Mouse (Mus musculus): ENCODE results near the gene Csn3. TPM values are rescaled to one million over a fixed set of nuclear protein-coding genes. Genes with fewer than 3 reads are reported as not detected.

The Csn3 gene
- polyA plus RNA-seq (2015; fragmentation: Nextera tagmentation; extraction: Ambion mirVana): not detected in 2 replicates

- 45% methylated on average over 5 of the region's 5 CpGs for WGBS (ENCODE audit: insufficient replicate concordance)
Measured at GRCm38 (mm10) chr5:87925372-87925771, at the start of gene Csn3. Gene Csn3 (plus strand): TSS chr5:87925579.

GRCm38 (mm10) chr5:87884729-87885128 lies 40.6 kb upstream of the Csn3 start, which contains the start of gene Odam:
Gene Odam (plus strand): TSS chr5:87885029.
- no peak within 1 kb of the TSS for H3K27ac ChIP-seq (ENCODE audit: low read depth)
- 74% methylated on average over 1 of the region's 1 CpGs for WGBS (ENCODE audit: insufficient replicate concordance)
- H3K27me3 ChIP-seq (ENCODE audit: insufficient read depth, low read length): no peaks in the 10 kb centered on the region
- ATAC-seq (no peak), DNase-seq (no peak)
- TF ChIP-seq EP300 (IDR thresholded peaks at IDR 0.05; ENCODE audit: low read depth): no peak
- no peak for TF ChIP-seq CTCF (IDR thresholded peaks at IDR 0.05; ENCODE audit: low read depth)
- H3K36me3 ChIP-seq (replicated peaks; ENCODE audit: insufficient read depth, low read length): no peaks in the 10 kb centered on the region
- no peaks in the 10 kb centered on the region for H3K9me3 ChIP-seq (ENCODE audit: low read length)
- no peak within 1 kb of the TSS for H3K4me2 ChIP-seq (ENCODE audit: low read depth, low read length)
- H3K4me1 ChIP-seq (ENCODE audit: insufficient read depth): no peaks in the 10 kb centered on the region
- no peak within 1 kb of the TSS for H3K9ac ChIP-seq (replicated peaks)
- H3K4me3 ChIP-seq (ENCODE audit: low read depth, low read length): no peak within 1 kb of the TSS

More at GRCm38 (mm10) chr5:87925372-87925771, at the start of gene Csn3:
- Histone ChIP-seq H3K4me1 (ENCODE audit: insufficient read depth) (no peaks in the 10 kb centered on the region), H3K36me3 (replicated peaks; ENCODE audit: insufficient read depth, low read length) (no peaks in the 10 kb centered on the region), H3K27ac (ENCODE audit: low read depth) (no peak within 1 kb of the TSS), H3K9ac (replicated peaks) (no peak within 1 kb of the TSS), H3K9me3 (ENCODE audit: low read length) (no peaks in the 10 kb centered on the region), H3K4me2 (ENCODE audit: low read depth, low read length) (no peak within 1 kb of the TSS), H3K4me3 (ENCODE audit: low read depth, low read length) (no peak within 1 kb of the TSS), H3K27me3 (ENCODE audit: insufficient read depth, low read length) (no peaks in the 10 kb centered on the region)
- ATAC-seq (no peak), DNase-seq (no peak)
- TF ChIP-seq EP300 (IDR thresholded peaks at IDR 0.05; ENCODE audit: low read depth): no peak
- TF ChIP-seq CTCF (IDR thresholded peaks at IDR 0.05; ENCODE audit: low read depth): no peak

- 44% methylated on average over 1 of the region's 1 CpGs for whole genome bisulfite sequencing (ENCODE audit: insufficient replicate concordance)
- Histone ChIP-seq H3K27ac (ENCODE audit: low read depth) (no peak overlapping the region), H3K4me1 (ENCODE audit: insufficient read depth) (no peaks in the 10 kb centered on the region), H3K9me3 (ENCODE audit: low read length) (no peaks in the 10 kb centered on the region), H3K9ac (replicated peaks) (no peak overlapping the region), H3K36me3 (replicated peaks; ENCODE audit: insufficient read depth, low read length) (no peaks in the 10 kb centered on the region), H3K4me3 (ENCODE audit: low read depth, low read length) (no peak overlapping the region), H3K4me2 (ENCODE audit: low read depth, low read length) (no peak overlapping the region), H3K27me3 (ENCODE audit: insufficient read depth, low read length) (no peaks in the 10 kb centered on the region)
- ATAC-seq: no peak
- TF ChIP-seq CTCF (IDR thresholded peaks at IDR 0.05; ENCODE audit: low read depth) (no peak), EP300 (IDR thresholded peaks at IDR 0.05; ENCODE audit: low read depth) (no peak)
- DNase-seq: no peak
Measured at GRCm38 (mm10) chr5:87931603-87932002, 6.2 kb downstream of the Csn3 start.

- H3K4me2 ChIP-seq (ENCODE audit: low read depth, low read length): no peak overlapping the region
- H3K36me3 ChIP-seq (replicated peaks; ENCODE audit: insufficient read depth, low read length): no peaks in the 10 kb centered on the region
- no peak overlapping the region for H3K9ac ChIP-seq (replicated peaks)
- no peak overlapping the region for H3K4me3 ChIP-seq (ENCODE audit: low read depth, low read length)
- no peaks in the 10 kb centered on the region for H3K27me3 ChIP-seq (ENCODE audit: insufficient read depth, low read length)
- DNase-seq (no peak), ATAC-seq (no peak)
- 43% methylated on average over 3 of the region's 3 CpGs for WGBS (ENCODE audit: insufficient replicate concordance)
- no peak overlapping the region for H3K27ac ChIP-seq (ENCODE audit: low read depth)
- no peaks in the 10 kb centered on the region for H3K4me1 ChIP-seq (ENCODE audit: insufficient read depth)
- H3K9me3 ChIP-seq (ENCODE audit: low read length): no peaks in the 10 kb centered on the region
- no peak for TF ChIP-seq EP300 (IDR thresholded peaks at IDR 0.05; ENCODE audit: low read depth)
- TF ChIP-seq CTCF (IDR thresholded peaks at IDR 0.05; ENCODE audit: low read depth): no peak
Measured at GRCm38 (mm10) chr5:87940752-87941151, 15.4 kb downstream of the Csn3 start.

GRCm38 (mm10) chr5:87942515-87942914 lies 17.1 kb downstream of the Csn3 start:
- H3K36me3 ChIP-seq (replicated peaks; ENCODE audit: insufficient read depth, low read length): no peaks in the 10 kb centered on the region
- DNase-seq: no peak

GRCm38 (mm10) chr5:87951836-87952235 lies 26.5 kb downstream of the Csn3 start:
- H3K9ac ChIP-seq (replicated peaks): no peak overlapping the region
- no peaks in the 10 kb centered on the region for H3K4me1 ChIP-seq (ENCODE audit: insufficient read depth)
- no peak overlapping the region for H3K27ac ChIP-seq (ENCODE audit: low read depth)
- H3K27me3 ChIP-seq (ENCODE audit: insufficient read depth, low read length): no peaks in the 10 kb centered on the region
- no peaks in the 10 kb centered on the region for H3K9me3 ChIP-seq (ENCODE audit: low read length)
- TF ChIP-seq EP300 (IDR thresholded peaks at IDR 0.05; ENCODE audit: low read depth) (no peak), CTCF (IDR thresholded peaks at IDR 0.05; ENCODE audit: low read depth) (no peak)
- no peak for DNase-seq
- H3K36me3 ChIP-seq (replicated peaks; ENCODE audit: insufficient read depth, low read length): no peaks in the 10 kb centered on the region
- no peak overlapping the region for H3K4me3 ChIP-seq (ENCODE audit: low read depth, low read length)
- ATAC-seq: no peak
- no peak overlapping the region for H3K4me2 ChIP-seq (ENCODE audit: low read depth, low read length)

More at GRCm38 (mm10) chr5:87942515-87942914, 17.1 kb downstream of the Csn3 start:
- Histone ChIP-seq H3K4me1 (ENCODE audit: insufficient read depth) (no peaks in the 10 kb centered on the region), H3K9me3 (ENCODE audit: low read length) (no peaks in the 10 kb centered on the region), H3K4me2 (ENCODE audit: low read depth, low read length) (no peak overlapping the region), H3K27me3 (ENCODE audit: insufficient read depth, low read length) (no peaks in the 10 kb centered on the region), H3K9ac (replicated peaks) (no peak overlapping the region), H3K27ac (ENCODE audit: low read depth) (no peak overlapping the region), H3K4me3 (ENCODE audit: low read depth, low read length) (no peak overlapping the region)
- TF ChIP-seq EP300 (IDR thresholded peaks at IDR 0.05; ENCODE audit: low read depth): no peak
- no peak for TF ChIP-seq CTCF (IDR thresholded peaks at IDR 0.05; ENCODE audit: low read depth)
- ATAC-seq: no peak

- TF ChIP-seq EP300 (IDR thresholded peaks at IDR 0.05; ENCODE audit: low read depth) (no peak), CTCF (IDR thresholded peaks at IDR 0.05; ENCODE audit: low read depth) (no peak)
- Histone ChIP-seq H3K27me3 (ENCODE audit: insufficient read depth, low read length) (no peaks in the 10 kb centered on the region), H3K4me3 (ENCODE audit: low read depth, low read length) (no peak within 1 kb of the TSS), H3K4me1 (ENCODE audit: insufficient read depth) (no peaks in the 10 kb centered on the region), H3K36me3 (replicated peaks; ENCODE audit: insufficient read depth, low read length) (no peaks in the 10 kb centered on the region), H3K4me2 (ENCODE audit: low read depth, low read length) (no peak within 1 kb of the TSS), H3K9me3 (ENCODE audit: low read length) (no peaks in the 10 kb centered on the region), H3K27ac (ENCODE audit: low read depth) (no peak within 1 kb of the TSS), H3K9ac (replicated peaks) (no peak within 1 kb of the TSS)
- 49% methylated on average over 2 of the region's 2 CpGs for WGBS (ENCODE audit: insufficient replicate concordance)
- DNase-seq (no peak), ATAC-seq (no peak)
Measured at GRCm38 (mm10) chr5:87969201-87969600, 43.8 kb downstream of the Csn3 start, which contains the start of the genes 2310003L06Rik and Gm28434. Gene 2310003L06Rik (plus strand): TSS chr5:87969459. Gene Gm28434 (plus strand): TSS chr5:87969517.
